Comparison of ENCODE assay signal across 8 mouse cellular contexts in the genomic region with DNA sequence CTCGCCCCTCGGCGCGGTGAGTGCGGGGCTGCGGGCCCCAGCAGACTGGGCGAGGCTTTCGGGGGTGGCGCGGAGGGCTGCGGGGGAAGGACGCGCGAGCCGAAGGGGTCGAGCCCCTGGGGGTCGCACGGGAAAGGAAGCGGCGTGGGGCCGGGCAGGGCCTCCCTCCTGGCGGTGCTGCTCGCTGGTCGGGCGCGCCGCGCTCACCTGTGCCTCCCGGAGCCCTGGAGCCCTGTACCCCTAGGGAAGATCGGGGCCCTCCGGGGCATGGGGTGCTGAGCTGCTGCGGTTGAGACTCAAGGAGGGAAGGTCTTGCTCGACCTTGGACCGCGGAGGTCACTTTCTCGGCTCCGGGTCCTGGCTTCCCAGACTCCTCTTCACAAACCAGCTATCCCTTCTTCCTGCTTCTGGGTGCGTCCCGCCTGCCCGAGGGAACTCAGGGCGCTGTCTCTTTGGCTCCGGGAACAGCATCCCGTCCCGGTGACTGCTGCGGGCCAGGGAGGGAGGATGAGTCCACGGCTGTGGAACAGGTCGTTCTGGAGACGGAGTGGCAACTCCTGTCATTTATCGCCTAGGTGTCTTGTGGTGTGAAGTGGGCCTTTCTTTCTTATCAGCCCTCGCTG. TPM values are rescaled to one million over a fixed set of nuclear protein-coding genes. Genes with fewer than 3 reads are reported as not detected.
A peak's percentile ranks its signal among the peaks of the same experiment; 100 is the strongest.
DNase-seq lines count a peak whose midpoint lies in the region; ATAC-seq and TF ChIP-seq lines count a peak whose summit lies in the region.

No protein-coding gene starts in this region.

- H3K4me2 ChIP-seq in hindbrain, embryonic 13.5 days = peak overlapping the region; percentile 100
- H3K4me2 ChIP-seq in limb, embryonic 15.5 days = peak overlapping the region; percentile 100
- peak overlapping the region; percentile 100 for H3K4me2 ChIP-seq in midbrain, embryonic 12.5 days (replicated peaks)

- peaks cover 83% of the 10 kb centered on the region for H3K27me3 ChIP-seq in forebrain, embryonic 10.5 days (ENCODE audit: poor library complexity, severe bottlenecking)
- H3K27me3 ChIP-seq in hindbrain, embryonic 13.5 days = peaks cover 53% of the 10 kb centered on the region
- peaks cover 43% of the 10 kb centered on the region for H3K27me3 ChIP-seq in limb, embryonic 15.5 days
- H3K27me3 ChIP-seq in midbrain, embryonic 12.5 days = peaks cover 52% of the 10 kb centered on the region
- no peaks in the 10 kb centered on the region; the same call in 1 of the 2 replicates for H3K27me3 ChIP-seq in testis, adult 2 months (ENCODE audit: control insufficient read depth, insufficient read depth, low read length)

- H3K9me3 ChIP-seq in forebrain, embryonic 10.5 days = no peaks in the 10 kb centered on the region
- H3K9me3 ChIP-seq in hindbrain, embryonic 13.5 days = no peaks in the 10 kb centered on the region
- no peaks in the 10 kb centered on the region for H3K9me3 ChIP-seq in limb, embryonic 15.5 days
- no peaks in the 10 kb centered on the region for H3K9me3 ChIP-seq in midbrain, embryonic 12.5 days

- H3K4me1 ChIP-seq in bone marrow macrophage, adult 2 months (ENCODE audit: control insufficient read depth, insufficient read depth, low read length) = no peaks in the 10 kb centered on the region
- H3K4me1 ChIP-seq in forebrain, embryonic 10.5 days = peaks cover 19% of the 10 kb centered on the region
- peaks cover 12% of the 10 kb centered on the region for H3K4me1 ChIP-seq in hindbrain, embryonic 13.5 days (replicated peaks)
- H3K4me1 ChIP-seq in limb, embryonic 15.5 days = peaks cover 15% of the 10 kb centered on the region
- H3K4me1 ChIP-seq in midbrain, embryonic 12.5 days = peaks cover 19% of the 10 kb centered on the region; the same call in 1 of the 2 replicates
- peaks cover 4% of the 10 kb centered on the region for H3K4me1 ChIP-seq in testis, adult 2 months (ENCODE audit: control insufficient read depth, insufficient read depth, low read length)

- no peak for TF ChIP-seq CTCF in layer of hippocampus, adult 2 months (conservative IDR thresholded peaks at IDR 0.05)
- TF ChIP-seq CTCF in bone marrow macrophage, adult 2 months (IDR thresholded peaks at IDR 0.05; ENCODE audit: low read depth, low read length) = no peak
- TF ChIP-seq CTCF in testis, adult 2 months (IDR thresholded peaks at IDR 0.05; ENCODE audit: control insufficient read depth, insufficient read depth, insufficient replicate concordance, low read depth, low read length) = no peak

- WGBS in forebrain, embryonic 10.5 days = under 1% methylated on average over 48 of the region's 50 CpGs
- under 1% methylated on average over 49 of the region's 50 CpGs for WGBS in hindbrain, embryonic 13.5 days
- under 1% methylated on average over 48 of the region's 50 CpGs for WGBS in limb, embryonic 15.5 days
- under 1% methylated on average over 33 of the region's 50 CpGs for WGBS in midbrain, embryonic 12.5 days

- peak overlapping the region; percentile 87 for H3K27ac ChIP-seq in layer of hippocampus, adult 2 months
- H3K27ac ChIP-seq in bone marrow macrophage, adult 2 months (ENCODE audit: insufficient read depth, low read depth, low read length) = no peak overlapping the region
- H3K27ac ChIP-seq in forebrain, embryonic 10.5 days = peak overlapping the region; percentile 83
- no peak overlapping the region for H3K27ac ChIP-seq in hindbrain, embryonic 13.5 days
- H3K27ac ChIP-seq in limb, embryonic 15.5 days = peak overlapping the region; percentile 24; the same call in 1 of the 2 replicates
- no peak overlapping the region for H3K27ac ChIP-seq in midbrain, embryonic 12.5 days (replicated peaks)
- no peak overlapping the region for H3K27ac ChIP-seq in testis, adult 2 months (ENCODE audit: control insufficient read depth, insufficient read depth, low read depth, low read length)

- peak overlapping the region; percentile 61 for H3K4me3 ChIP-seq in layer of hippocampus, adult 2 months
- H3K4me3 ChIP-seq in bone marrow macrophage, adult 2 months (ENCODE audit: insufficient read depth, low read length) = peak overlapping the region; percentile 80
- peak overlapping the region; percentile 83 for H3K4me3 ChIP-seq in forebrain, embryonic 10.5 days
- peak overlapping the region; percentile 77 for H3K4me3 ChIP-seq in hindbrain, embryonic 13.5 days
- H3K4me3 ChIP-seq in limb, embryonic 15.5 days = peak overlapping the region; percentile 70
- H3K4me3 ChIP-seq in midbrain, embryonic 12.5 days = peak overlapping the region; percentile 79
- peak overlapping the region; percentile 65 for H3K4me3 ChIP-seq in testis, adult 2 months (ENCODE audit: control insufficient read depth, low read depth, low read length)

- TF ChIP-seq POLR2A in bone marrow macrophage, adult 2 months (IDR thresholded peaks at IDR 0.05; ENCODE audit: borderline replicate concordance, low read depth, low read length) = no peak
- TF ChIP-seq POLR2A in testis, adult 2 months (IDR thresholded peaks at IDR 0.05; ENCODE audit: control insufficient read depth, low read depth, low read length) = no peak

- ATAC-seq in hindbrain, embryonic 13.5 days (ENCODE audit: low FRiP score) = peak; percentile 81; the same call in 1 of the 2 replicates
- ATAC-seq in limb, embryonic 15.5 days (ENCODE audit: insufficient number of reproducible peaks, low FRiP score, low TSS enrichment, low read depth) = peak; percentile 48
- peak; percentile 77 for ATAC-seq in midbrain, embryonic 12.5 days (ENCODE audit: low FRiP score, low read depth)

- H3K36me3 ChIP-seq in forebrain, embryonic 10.5 days (replicated peaks) = no peaks in the 10 kb centered on the region
- no peaks in the 10 kb centered on the region for H3K36me3 ChIP-seq in hindbrain, embryonic 13.5 days
- no peaks in the 10 kb centered on the region for H3K36me3 ChIP-seq in limb, embryonic 15.5 days
- H3K36me3 ChIP-seq in midbrain, embryonic 12.5 days = no peaks in the 10 kb centered on the region
- H3K36me3 ChIP-seq in testis, adult 2 months (ENCODE audit: control insufficient read depth, insufficient read depth, low read length) = no peaks in the 10 kb centered on the region

- H3K9ac ChIP-seq in hindbrain, embryonic 13.5 days = peak overlapping the region; percentile 78
- H3K9ac ChIP-seq in limb, embryonic 15.5 days = peak overlapping the region; percentile 50
- peak overlapping the region; percentile 68 for H3K9ac ChIP-seq in midbrain, embryonic 12.5 days (replicated peaks)

- DNase-seq in layer of hippocampus, adult 2 months (ENCODE audit: low spot score in 2 of 2) = no peak
- no peak for DNase-seq in layer of hippocampus, adult 11-12 months (ENCODE audit: low spot score)
- peak; percentile 55 for DNase-seq in forebrain, embryonic 10.5 days (ENCODE audit: extremely low spot score, low spot score)

RNA-seq across cellular contexts. Expression of gene Elovl7, which starts 0.4 kb away (rescaled TPM):
- total RNA-seq in layer of hippocampus, adult 2 months (2021) = 1 to 10 TPM; 5.1 to 5.8 TPM
- polyA plus RNA-seq in bone marrow macrophage, adult 2 months (2012; ENCODE audit: insufficient read depth, insufficient read length, missing spikeins) = 0.27 TPM in 1 of 2 replicates, not detected in the other
- 0.81 and 0.89 TPM in 2 replicates for polyA plus RNA-seq in forebrain, embryonic 10.5 days (2016; fragmentation: Nextera tagmentation; extraction: Ambion mirVana)
- 1.9 and 2.4 TPM in 2 replicates for polyA plus RNA-seq in hindbrain, embryonic 13.5 days (2015; fragmentation: Nextera tagmentation; extraction: Ambion mirVana)
- polyA plus RNA-seq in limb, embryonic 15.5 days (2015; fragmentation: Nextera tagmentation; extraction: Ambion mirVana) = 21.4 and 21.7 TPM in 2 replicates
- 0.52 and 0.85 TPM in 2 replicates for polyA plus RNA-seq in midbrain, embryonic 12.5 days (2016; fragmentation: Nextera tagmentation; extraction: Ambion mirVana)
- polyA plus RNA-seq in testis, adult 2 months (2012; rRNA removed) = 0.30 and 0.34 TPM in 2 replicates

RNA-seq across cellular contexts. Expression of gene Ercc8, which starts 56.1 kb away (rescaled TPM):
- total RNA-seq in layer of hippocampus, adult 2 months (2021) = 10 to 100 TPM; 17.1 to 18.3 TPM
- polyA plus RNA-seq in bone marrow macrophage, adult 2 months (2012; ENCODE audit: insufficient read depth, insufficient read length, missing spikeins) = 2.4 and 3.1 TPM in 2 replicates
- polyA plus RNA-seq in forebrain, embryonic 10.5 days (2016; fragmentation: Nextera tagmentation; extraction: Ambion mirVana) = 25.3 and 25.6 TPM in 2 replicates
- polyA plus RNA-seq in hindbrain, embryonic 13.5 days (2015; fragmentation: Nextera tagmentation; extraction: Ambion mirVana) = 24.8 and 26.7 TPM in 2 replicates
- 14.6 and 16.4 TPM in 2 replicates for polyA plus RNA-seq in limb, embryonic 15.5 days (2015; fragmentation: Nextera tagmentation; extraction: Ambion mirVana)
- polyA plus RNA-seq in midbrain, embryonic 12.5 days (2016; fragmentation: Nextera tagmentation; extraction: Ambion mirVana) = 21.2 and 23.2 TPM in 2 replicates
- polyA plus RNA-seq in testis, adult 2 months (2012; rRNA removed) = 30.1 and 32.2 TPM in 2 replicates

RNA-seq across cellular contexts. Expression of gene Ndufaf2, which starts 56.2 kb away (rescaled TPM):
- total RNA-seq in layer of hippocampus, adult 2 months (2021) = 10 to 100 TPM; 21.5 to 24.2 TPM
- 21.5 and 22.0 TPM in 2 replicates for polyA plus RNA-seq in bone marrow macrophage, adult 2 months (2012; ENCODE audit: insufficient read depth, insufficient read length, missing spikeins)
- 103 and 105 TPM in 2 replicates for polyA plus RNA-seq in forebrain, embryonic 10.5 days (2016; fragmentation: Nextera tagmentation; extraction: Ambion mirVana)
- 77.6 and 88.2 TPM in 2 replicates for polyA plus RNA-seq in hindbrain, embryonic 13.5 days (2015; fragmentation: Nextera tagmentation; extraction: Ambion mirVana)
- 59.3 and 63.2 TPM in 2 replicates for polyA plus RNA-seq in limb, embryonic 15.5 days (2015; fragmentation: Nextera tagmentation; extraction: Ambion mirVana)
- 72.7 and 74.7 TPM in 2 replicates for polyA plus RNA-seq in midbrain, embryonic 12.5 days (2016; fragmentation: Nextera tagmentation; extraction: Ambion mirVana)
- polyA plus RNA-seq in testis, adult 2 months (2012; rRNA removed) = 49.3 and 51.2 TPM in 2 replicates

Comparison
In these comparisons a context has a peak if more than half of its experiments do, and no peak if none do; other contexts are left out.
1. H3K27ac ChIP-seq: peak in layer of hippocampus, adult 2 months (single experiment), forebrain, embryonic 10.5 days (single experiment) and limb, embryonic 15.5 days (single experiment); none in bone marrow macrophage, adult 2 months (single experiment), hindbrain, embryonic 13.5 days (single experiment), midbrain, embryonic 12.5 days (single experiment) and testis, adult 2 months (single experiment).
2. Peak in every context shown above with its lines, with median percentiles within 50 percentile points of each other: H3K4me3 ChIP-seq, ATAC-seq, H3K4me2 ChIP-seq and H3K9ac ChIP-seq.